Mouse (Mus musculus): ENCODE measurements around the gene Nek5. TPM values are rescaled to one million over a fixed set of nuclear protein-coding genes. Genes with fewer than 3 reads are reported as not detected.

The Nek5 gene
- total RNA-seq (2012; rRNA removed): not detected in 2 replicates

- DNase-seq (ENCODE audit: low read depth, low spot score): peak; percentile 82
- in situ Hi-C loops (cut with MboI; ENCODE audit: low sequenced_read_pairs in 2 of 2, unreplicated experiment in 2 of 2): loop anchor here in 1 of 2 experiments (10.0 kb wide), 1 partner anchor 130 kb away; no protein-coding TSS in a partner anchor
Measured at GRCm38 (mm10) chr8:22124220-22125152, at the start of gene Nek5. TSS of gene Nek5 (minus strand) at chr8:22125053.

GRCm38 (mm10) chr8:22169167-22169566, 44.3 kb upstream of the Nek5 start:
- no peak overlapping the region for H3K27ac ChIP-seq (ENCODE audit: insufficient read depth, low read depth, low read length, poor library complexity, severe bottlenecking)
- H3K9me3 ChIP-seq (ENCODE audit: control insufficient read depth, insufficient read depth, low read depth, low read length): no peaks in the 10 kb centered on the region
- DNase-seq (ENCODE audit: low read depth, low spot score): no peak
- H3K9ac ChIP-seq (ENCODE audit: insufficient read depth, low read depth, low read length, poor library complexity, severe bottlenecking): no peak overlapping the region
- in situ Hi-C loops (cut with MboI; ENCODE audit: low sequenced_read_pairs in 2 of 2, unreplicated experiment in 2 of 2): no loop called here
- no peak overlapping the region for H3K4me3 ChIP-seq (ENCODE audit: insufficient read depth in 1 of 2, low read depth in 1 of 2, low read length in 2 of 2, poor library complexity in 1 of 2, severe bottlenecking in 1 of 2)
- H3K4me1 ChIP-seq (ENCODE audit: control insufficient read depth in 2 of 2, insufficient read depth in 2 of 2, low read length in 2 of 2, poor library complexity in 1 of 2): peaks cover 0 to 4% of the 10 kb centered on the region in 2 experiments; a peak in 1 of 4 replicates
- peaks cover 9% of the 10 kb centered on the region for H3K36me3 ChIP-seq (ENCODE audit: control insufficient read depth, insufficient read depth, low read length, poor library complexity, severe bottlenecking)
- no peak for TF ChIP-seq HCFC1 (IDR thresholded peaks at IDR 0.05; ENCODE audit: borderline replicate concordance, insufficient read depth, low read length)
- no peak for TF ChIP-seq ZC3H11A (IDR thresholded peaks at IDR 0.05; ENCODE audit: borderline replicate concordance, low read depth, low read length)
- TF ChIP-seq MAFK (IDR thresholded peaks at IDR 0.05; ENCODE audit: insufficient read depth, low read depth, low read length): no peak
- no peak for TF ChIP-seq ZNF384 (IDR thresholded peaks at IDR 0.05; ENCODE audit: low read depth, low read length)
- TF ChIP-seq CHD2 (IDR thresholded peaks at IDR 0.05; ENCODE audit: low read depth, low read length): no peak

More at GRCm38 (mm10) chr8:22124220-22125152, at the start of gene Nek5:
- Histone ChIP-seq H3K27ac (ENCODE audit: insufficient read depth, low read depth, low read length, poor library complexity, severe bottlenecking) (no peak within 1 kb of the TSS), H3K4me1 (ENCODE audit: control insufficient read depth in 2 of 2, insufficient read depth in 2 of 2, low read length in 2 of 2, poor library complexity in 1 of 2) (peaks cover 0 to 6% of the 10 kb centered on the region in 2 experiments; a peak in 2 of 4 replicates), H3K36me3 (ENCODE audit: control insufficient read depth, insufficient read depth, low read length, poor library complexity, severe bottlenecking) (no peaks in the 10 kb centered on the region; the same call in 1 of the 2 replicates), H3K9ac (ENCODE audit: insufficient read depth, low read depth, low read length, poor library complexity, severe bottlenecking) (peak within 1 kb of the TSS; percentile 53), H3K4me3 (ENCODE audit: insufficient read depth in 1 of 2, low read depth in 1 of 2, low read length in 2 of 2, poor library complexity in 1 of 2, severe bottlenecking in 1 of 2) (peak within 1 kb of the TSS; percentile 59 to 79), H3K9me3 (ENCODE audit: control insufficient read depth, insufficient read depth, low read depth, low read length) (no peaks in the 10 kb centered on the region)
- TF ChIP-seq CHD2 (IDR thresholded peaks at IDR 0.05; ENCODE audit: low read depth, low read length) (no peak), ZC3H11A (IDR thresholded peaks at IDR 0.05; ENCODE audit: borderline replicate concordance, low read depth, low read length) (no peak), ZNF384 (IDR thresholded peaks at IDR 0.05; ENCODE audit: low read depth, low read length) (peak; percentile 83), HCFC1 (IDR thresholded peaks at IDR 0.05; ENCODE audit: borderline replicate concordance, insufficient read depth, low read length) (no peak), MAFK (IDR thresholded peaks at IDR 0.05; ENCODE audit: insufficient read depth, low read depth, low read length) (no peak)

- Histone ChIP-seq H3K27ac (ENCODE audit: insufficient read depth, low read depth, low read length, poor library complexity, severe bottlenecking) (no peak within 1 kb of the TSS), H3K9ac (ENCODE audit: insufficient read depth, low read depth, low read length, poor library complexity, severe bottlenecking) (peak within 1 kb of the TSS; percentile 40), H3K36me3 (ENCODE audit: control insufficient read depth, insufficient read depth, low read length, poor library complexity, severe bottlenecking) (peaks cover 6% of the 10 kb centered on the region), H3K4me3 (ENCODE audit: insufficient read depth in 1 of 2, low read depth in 1 of 2, low read length in 2 of 2, poor library complexity in 1 of 2, severe bottlenecking in 1 of 2) (peak within 1 kb of the TSS; percentile 63 to 71), H3K9me3 (ENCODE audit: control insufficient read depth, insufficient read depth, low read depth, low read length) (no peaks in the 10 kb centered on the region), H3K4me1 (ENCODE audit: control insufficient read depth in 2 of 2, insufficient read depth in 2 of 2, low read length in 2 of 2, poor library complexity in 1 of 2) (peaks cover 0 to 4% of the 10 kb centered on the region in 2 experiments; a peak in 1 of 4 replicates)
- TF ChIP-seq ZC3H11A (IDR thresholded peaks at IDR 0.05; ENCODE audit: borderline replicate concordance, low read depth, low read length) (no peak), MAFK (IDR thresholded peaks at IDR 0.05; ENCODE audit: insufficient read depth, low read depth, low read length) (no peak), HCFC1 (IDR thresholded peaks at IDR 0.05; ENCODE audit: borderline replicate concordance, insufficient read depth, low read length) (0 out of 2 replicates have a peak, but pooled peaks have one; percentile 53)
- DNase-seq (ENCODE audit: low read depth, low spot score): peak; percentile 83
- in situ Hi-C loops (cut with MboI; ENCODE audit: low sequenced_read_pairs in 2 of 2, unreplicated experiment in 2 of 2): no loop called here
Measured at GRCm38 (mm10) chr8:22166080-22166603, 41.3 kb upstream of the Nek5 start, which contains the start of gene Nek3. TSS of gene Nek3 (minus strand) at chr8:22166435.

- Histone ChIP-seq H3K9me3 (ENCODE audit: control insufficient read depth, insufficient read depth, low read depth, low read length) (no peaks in the 10 kb centered on the region), H3K27ac (ENCODE audit: insufficient read depth, low read depth, low read length, poor library complexity, severe bottlenecking) (no peak overlapping the region), H3K4me3 (ENCODE audit: insufficient read depth in 1 of 2, low read depth in 1 of 2, low read length in 2 of 2, poor library complexity in 1 of 2, severe bottlenecking in 1 of 2) (peak overlapping the region; percentile 63 to 71), H3K4me1 (ENCODE audit: control insufficient read depth in 2 of 2, insufficient read depth in 2 of 2, low read length in 2 of 2, poor library complexity in 1 of 2) (peaks cover 0 to 4% of the 10 kb centered on the region in 2 experiments; a peak in 1 of 4 replicates), H3K9ac (ENCODE audit: insufficient read depth, low read depth, low read length, poor library complexity, severe bottlenecking) (peak overlapping the region; percentile 40; the same call in 1 of the 2 replicates), H3K36me3 (ENCODE audit: control insufficient read depth, insufficient read depth, low read length, poor library complexity, severe bottlenecking) (peaks cover 5% of the 10 kb centered on the region)
- in situ Hi-C loops (cut with MboI; ENCODE audit: low sequenced_read_pairs in 2 of 2, unreplicated experiment in 2 of 2): no loop called here
- TF ChIP-seq ZC3H11A (IDR thresholded peaks at IDR 0.05; ENCODE audit: borderline replicate concordance, low read depth, low read length) (no peak), MAFK (IDR thresholded peaks at IDR 0.05; ENCODE audit: insufficient read depth, low read depth, low read length) (no peak), HCFC1 (IDR thresholded peaks at IDR 0.05; ENCODE audit: borderline replicate concordance, insufficient read depth, low read length) (no peak), ZNF384 (IDR thresholded peaks at IDR 0.05; ENCODE audit: low read depth, low read length) (no peak)
- DNase-seq (ENCODE audit: low read depth, low spot score): no peak
Measured at GRCm38 (mm10) chr8:22165251-22166079, 40.6 kb upstream of the Nek5 start.
